Mouse (Mus musculus): ENCODE results near the gene Gm8947.
A peak's percentile ranks its signal among the peaks of the same experiment; 100 is the strongest.

The Gm8947 gene

DNA sequence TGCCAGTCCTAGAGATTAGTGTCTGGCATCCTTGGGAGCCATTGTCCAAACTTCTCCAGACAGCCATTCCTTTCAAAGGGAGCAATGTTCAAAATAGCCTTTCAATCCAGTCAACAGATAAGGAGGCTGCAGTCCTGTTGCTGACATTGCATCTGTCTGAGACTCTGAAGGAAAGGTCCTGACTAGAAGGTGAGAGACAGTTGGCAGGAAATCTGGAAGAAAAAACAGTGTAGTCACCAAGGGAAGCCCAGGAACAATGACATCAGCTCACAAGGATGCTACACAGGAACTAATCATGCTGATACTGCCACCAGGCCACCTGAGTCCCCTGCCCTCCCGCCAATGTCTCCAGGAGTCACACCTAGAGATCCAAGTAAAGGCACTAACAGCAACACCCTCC lies 31.2 kb downstream of the Gm8947 start:
- peak in 1 of 2 experiments; percentile 30 for DNase-seq (ENCODE audit: low spot score in 2 of 2)

DNA sequence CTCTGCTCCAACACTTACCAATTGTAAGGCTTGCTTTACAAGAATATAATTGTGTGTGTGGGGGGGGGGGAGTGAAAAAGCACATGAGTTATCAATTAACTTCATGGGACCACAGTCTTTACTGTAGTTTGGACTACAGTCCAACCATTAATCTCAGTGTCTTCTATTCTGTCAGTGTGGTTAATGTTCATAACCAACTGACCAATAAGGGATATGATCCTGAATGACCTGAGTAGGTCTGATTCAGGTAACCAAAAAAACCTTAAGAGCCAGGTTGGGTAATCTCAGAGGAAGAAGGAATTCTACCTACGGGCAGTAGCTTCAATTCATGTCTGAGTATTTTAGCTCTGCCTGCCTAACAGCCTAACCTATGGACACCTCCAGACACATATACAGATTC lies 32.4 kb downstream of the Gm8947 start:
- no peak for DNase-seq (ENCODE audit: low spot score in 2 of 2)

DNA sequence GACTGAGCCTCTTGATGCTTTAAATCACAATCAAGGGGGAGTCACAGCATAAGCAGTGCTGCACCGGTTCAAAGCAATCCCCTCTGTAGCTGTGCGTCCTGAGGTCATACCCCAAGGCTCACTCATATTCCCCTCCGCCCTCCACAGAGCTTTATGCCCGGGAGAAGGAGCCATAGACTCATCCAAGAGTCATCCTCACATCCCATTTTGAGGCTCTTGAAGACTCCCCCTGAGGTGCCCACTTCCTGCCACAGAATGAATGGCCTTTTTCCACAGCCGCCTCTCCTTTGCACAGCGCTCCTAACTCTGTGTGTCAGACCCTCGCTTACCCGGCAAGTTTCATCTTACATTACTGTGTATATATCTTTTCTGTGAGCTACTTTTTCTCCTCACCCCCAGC lies 35.3 kb downstream of the Gm8947 start:
- DNase-seq (ENCODE audit: low spot score in 2 of 2): peak in 1 of 2 experiments; percentile 39

- no peak for DNase-seq (ENCODE audit: low spot score in 2 of 2)
Observed at GRCm38 (mm10) chr1:151228320-151228989, 36.3 kb downstream of the Gm8947 start.

- DNase-seq (ENCODE audit: low spot score in 2 of 2): peak in 1 of 2 experiments; percentile 39
Observed at GRCm38 (mm10) chr1:151232346-151232745, 40.2 kb downstream of the Gm8947 start.

DNA sequence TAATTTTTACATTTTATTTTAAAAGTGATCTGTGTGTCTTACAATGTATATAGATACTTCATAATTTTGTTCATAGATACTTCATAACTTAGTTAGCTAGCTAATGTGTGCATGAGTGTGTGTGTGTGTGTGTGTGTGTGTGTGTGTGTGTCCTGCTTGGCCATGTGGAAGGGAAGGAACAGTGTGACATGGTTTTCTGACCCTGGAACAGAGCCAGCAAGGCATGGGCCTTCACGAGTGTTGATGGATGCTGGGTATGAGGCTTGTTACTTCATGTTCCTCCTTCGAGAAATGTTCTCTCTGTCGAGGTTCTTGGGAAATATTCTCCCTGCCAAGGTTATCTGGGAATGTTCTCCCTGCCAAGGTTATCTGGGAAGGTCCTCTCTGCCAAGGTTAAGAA lies 41.6 kb downstream of the Gm8947 start:
- DNase-seq (ENCODE audit: low spot score in 2 of 2): peak in 1 of 2 experiments; percentile 49

GRCm38 (mm10) chr1:151235574-151235973 lies 43.4 kb downstream of the Gm8947 start:
- no peak for DNase-seq (ENCODE audit: low spot score in 2 of 2)

- DNase-seq (ENCODE audit: low spot score in 2 of 2): no peak
Observed at GRCm38 (mm10) chr1:151236141-151236930, 44.2 kb downstream of the Gm8947 start.

DNA sequence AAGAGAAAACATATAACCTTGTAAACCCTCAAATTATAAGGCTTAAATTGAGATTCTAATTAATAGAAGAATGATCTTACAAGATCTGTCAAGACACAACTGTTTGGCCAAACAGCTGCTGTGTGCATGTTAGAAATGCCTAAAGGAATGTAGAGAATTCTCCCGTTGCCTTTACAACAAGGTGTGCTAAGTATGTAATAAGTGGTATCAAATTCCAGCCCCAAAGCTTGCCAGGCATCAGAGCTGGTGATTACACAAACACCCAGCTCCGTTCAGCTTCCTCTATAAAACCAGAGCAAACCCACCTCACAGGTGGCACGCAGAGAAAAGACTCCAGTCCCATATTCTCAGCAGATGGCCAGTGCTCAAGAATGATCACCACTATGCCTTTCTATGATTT lies 45.6 kb downstream of the Gm8947 start:
- no peak for DNase-seq (ENCODE audit: low spot score in 2 of 2)

GRCm38 (mm10) chr1:151243332-151243731 lies 51.2 kb downstream of the Gm8947 start:
- DNase-seq (ENCODE audit: low spot score in 2 of 2): no peak
